Comparison of ENCODE assay signal across 12 mouse cellular contexts in the genomic region with DNA sequence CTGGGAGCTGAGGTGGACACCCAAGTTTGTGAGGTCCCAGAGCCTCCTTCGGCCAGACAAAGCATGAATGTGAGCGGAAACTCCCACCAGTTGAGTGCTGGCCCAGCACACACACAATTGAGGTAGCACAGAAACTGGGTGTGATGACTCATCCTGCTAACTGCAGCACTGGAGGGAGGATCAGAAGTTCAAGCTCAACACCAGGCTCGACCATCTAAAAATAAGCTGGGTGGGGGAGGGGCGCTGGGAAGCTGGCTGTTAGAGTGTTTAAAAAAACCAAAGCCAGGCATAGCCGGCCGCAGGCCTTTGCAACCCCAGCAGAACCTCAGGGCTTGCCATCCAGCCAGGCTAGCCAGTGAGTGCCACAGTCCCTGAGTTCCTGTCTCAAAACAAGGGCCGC.
A peak's percentile ranks its signal among the peaks of the same experiment; 100 is the strongest.
DNase-seq lines count a peak whose midpoint lies in the region; ATAC-seq and TF ChIP-seq lines count a peak whose summit lies in the region.
"Had no signal": no experiment of that assay in that cellular context is flagged by ENCODE, and none has a peak within 500 bp of the region (broad histone marks: within the 10 kb centered on the region; RNA-seq: fewer than 3 reads in every experiment).

No protein-coding gene starts in this region.

- no peaks in the 10 kb centered on the region for H3K27me3 ChIP-seq in heart, embryonic 15.5 days
- H3K27me3 ChIP-seq in MEL (ENCODE audit: control insufficient read depth in 1 of 2, insufficient read depth in 2 of 2, low read length in 2 of 2) = no peaks in the 10 kb centered on the region
- H3K27me3 ChIP-seq in midbrain, embryonic 11.5 days (ENCODE audit: control insufficient read depth, insufficient read depth, low read length) = no peaks in the 10 kb centered on the region

- intact Hi-C loops in heart, postnatal 36 days (cut with DNase I) = no loop called here

- no peak overlapping the region for H3K4me3 ChIP-seq in heart, embryonic 15.5 days
- no peak overlapping the region for H3K4me3 ChIP-seq in MEL (ENCODE audit: control insufficient read depth in 1 of 2, insufficient read depth in 1 of 2, low read depth in 2 of 2, low read length in 2 of 2)
- H3K4me3 ChIP-seq in midbrain, embryonic 11.5 days (ENCODE audit: low read depth, low read length) = no peak overlapping the region
- H3K4me3 ChIP-seq: liver, embryonic 13.5 days had no signal

- H3K9ac ChIP-seq in heart, embryonic 15.5 days = no peak overlapping the region
- no peak overlapping the region for H3K9ac ChIP-seq in MEL (ENCODE audit: control insufficient read depth, low read depth, low read length, poor library complexity, severe bottlenecking)
- no peak overlapping the region for H3K9ac ChIP-seq in midbrain, embryonic 11.5 days (ENCODE audit: low read length)
- H3K9ac ChIP-seq: liver, embryonic 13.5 days had no signal

- H3K9me3 ChIP-seq in heart, embryonic 15.5 days (replicated peaks) = no peaks in the 10 kb centered on the region
- no peaks in the 10 kb centered on the region for H3K9me3 ChIP-seq in MEL (replicated peaks; ENCODE audit: insufficient read depth, low read length)
- H3K9me3 ChIP-seq in midbrain, embryonic 11.5 days (ENCODE audit: control insufficient read depth, low read length) = no peaks in the 10 kb centered on the region
- H3K9me3 ChIP-seq: liver, embryonic 13.5 days had no signal

- TF ChIP-seq EP300 in MEL (IDR thresholded peaks at IDR 0.05; ENCODE audit: low read depth in 1 of 2, low read length in 2 of 2) = no peak

- peak; percentile 24 for DNase-seq in CD4-positive, CD25-positive, alpha-beta regulatory T cell, adult 2 months (ENCODE audit: low read depth, low spot score)
- DNase-seq in heart, postnatal 36 days = no peak
- DNase-seq in MEL (ENCODE audit: low read depth, low spot score) = peak; percentile 41
- peak; percentile 54 for DNase-seq in heart, postnatal 4 days
- DNase-seq in midbrain, embryonic 11.5 days (ENCODE audit: low spot score, missing footprints) = no peak
- DNase-seq in adrenal gland, adult 18-20 months (ENCODE audit: low spot score in 2 of 2) = no peak
- DNase-seq: cerebellum, adult 9-10 months; kidney, adult 2 months; liver, embryonic 13.5 days had no signal

- peaks cover 25% of the 10 kb centered on the region for H3K4me1 ChIP-seq in heart, embryonic 15.5 days (replicated peaks)
- H3K4me1 ChIP-seq in MEL (ENCODE audit: control insufficient read depth in 1 of 2, insufficient read depth in 2 of 2, low read length in 2 of 2) = 0 out of 4 replicates have a peak, but pooled peaks cover 0 to 2% of the 10 kb centered on the region in 2 experiments
- H3K4me1 ChIP-seq in midbrain, embryonic 11.5 days (ENCODE audit: control insufficient read depth, insufficient read depth, low read length) = peaks cover 5% of the 10 kb centered on the region

- WGBS in heart, embryonic 15.5 days = 22% methylated on average over 7 of the region's 7 CpGs
- WGBS in midbrain, embryonic 11.5 days = 55% methylated on average over 7 of the region's 7 CpGs

- no peak for TF ChIP-seq RAD21 in MEL (IDR thresholded peaks at IDR 0.05; ENCODE audit: low read depth, low read length)

- ATAC-seq in CD4-positive, CD25-positive, alpha-beta regulatory T cell, adult 4 months = no peak
- peak; percentile 38 for ATAC-seq in heart, embryonic 15.5 days (replicated peaks; ENCODE audit: insufficient number of reproducible peaks, insufficient read depth, low FRiP score, low read depth)
- no peak for ATAC-seq in midbrain, embryonic 11.5 days (ENCODE audit: low FRiP score)

- no peaks in the 10 kb centered on the region for H3K36me3 ChIP-seq in heart, embryonic 15.5 days
- no peaks in the 10 kb centered on the region for H3K36me3 ChIP-seq in MEL (ENCODE audit: control insufficient read depth in 1 of 2, insufficient read depth in 2 of 2, low read length in 2 of 2)
- H3K36me3 ChIP-seq in midbrain, embryonic 11.5 days (ENCODE audit: control insufficient read depth, insufficient read depth, low read length) = no peaks in the 10 kb centered on the region
- H3K36me3 ChIP-seq: liver, embryonic 13.5 days had no signal

- no peak overlapping the region for H3K4me2 ChIP-seq in heart, embryonic 15.5 days
- no peak overlapping the region for H3K4me2 ChIP-seq in midbrain, embryonic 11.5 days
- H3K4me2 ChIP-seq: liver, embryonic 13.5 days had no signal

- no peaks in the 10 kb centered on the region for H3K79me2 ChIP-seq in MEL (ENCODE audit: control insufficient read depth, insufficient read depth, low read length, poor library complexity)

- TF ChIP-seq POLR2A in MEL (IDR thresholded peaks at IDR 0.05; ENCODE audit: control insufficient read depth in 1 of 2, insufficient read depth in 1 of 2, low read depth in 1 of 2, low read length in 2 of 2, poor library complexity in 1 of 2) = no peak

- 0 out of 2 replicates have a peak overlapping the region, but pooled peaks have one; percentile 8 for H3K27ac ChIP-seq in heart, embryonic 15.5 days
- no peak overlapping the region for H3K27ac ChIP-seq in MEL (ENCODE audit: control insufficient read depth, low read depth, low read length)
- no peak overlapping the region for H3K27ac ChIP-seq in midbrain, embryonic 11.5 days (ENCODE audit: low read depth, low read length)
- H3K27ac ChIP-seq: liver, embryonic 13.5 days; macrophage had no signal

- TF ChIP-seq CTCF in MEL (IDR thresholded peaks at IDR 0.05 in 2 of 3, conservative IDR thresholded peaks at IDR 0.05 in 1 of 3; ENCODE audit: control insufficient read depth in 1 of 3, insufficient read depth in 1 of 3, low read depth in 2 of 3, low read length in 3 of 3, poor library complexity in 1 of 3, severe bottlenecking in 1 of 3) = no peak

TF ChIP-seq in MEL, 35 proteins besides CTCF, POLR2A, EP300 and RAD21:
- TF ChIP-seq USF1 (IDR thresholded peaks at IDR 0.05; ENCODE audit: low read depth, low read length) (no peak), MAZ (IDR thresholded peaks at IDR 0.05; ENCODE audit: low read depth, low read length) (no peak)

Comparison
In these comparisons a context has a peak if more than half of its experiments do, and no peak if none do; other contexts are left out.
1. DNase-seq: peak in CD4-positive, CD25-positive, alpha-beta regulatory T cell, adult 2 months (single experiment), MEL (single experiment) and heart, postnatal 4 days (single experiment); none in heart, postnatal 36 days (0 of 2), midbrain, embryonic 11.5 days (single experiment) and adrenal gland, adult 18-20 months (0 of 2).